Mouse (Mus musculus): ENCODE measurements at regions not wholly inside any gene's neighbourhood (a gene's known extent, or its start where the extent isn't known, plus 50 kb on each side); places are given as distances from the start of the nearest gene placed in this dataset.
"Not testable (repeated sequence)": the region's sequence is repeated elsewhere in the genome, so short reads cannot be mapped to it uniquely, and the experiment has no call there.

DNA sequence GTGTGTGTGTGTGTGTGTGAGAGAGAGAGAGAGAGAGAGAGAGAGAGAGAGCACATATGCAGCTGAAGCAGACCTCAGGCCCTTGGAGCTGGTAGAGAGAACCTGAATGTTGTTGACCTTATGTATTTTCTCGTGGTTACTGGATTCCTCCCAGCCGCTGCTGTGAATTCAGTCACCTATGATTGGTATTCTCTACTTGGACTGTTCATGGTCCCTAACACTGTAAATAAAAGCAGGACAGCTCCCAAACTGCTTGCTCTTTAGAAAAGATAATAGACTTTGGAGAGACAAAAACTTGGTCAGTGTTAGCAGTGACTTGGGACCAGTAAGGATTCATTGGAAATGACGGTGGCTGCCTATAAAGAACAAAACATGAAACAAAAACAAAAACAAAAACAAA is 126.9 kb upstream of the Mpdz start:
- no peak for DNase-seq

GRCm38 (mm10) chr4:81568404-81568803 is 125.8 kb upstream of the Mpdz start:
- DNase-seq, result no peak

GRCm38 (mm10) chr4:81567928-81568327 is 125.3 kb upstream of the Mpdz start:
- peak; percentile 88 for DNase-seq

DNA sequence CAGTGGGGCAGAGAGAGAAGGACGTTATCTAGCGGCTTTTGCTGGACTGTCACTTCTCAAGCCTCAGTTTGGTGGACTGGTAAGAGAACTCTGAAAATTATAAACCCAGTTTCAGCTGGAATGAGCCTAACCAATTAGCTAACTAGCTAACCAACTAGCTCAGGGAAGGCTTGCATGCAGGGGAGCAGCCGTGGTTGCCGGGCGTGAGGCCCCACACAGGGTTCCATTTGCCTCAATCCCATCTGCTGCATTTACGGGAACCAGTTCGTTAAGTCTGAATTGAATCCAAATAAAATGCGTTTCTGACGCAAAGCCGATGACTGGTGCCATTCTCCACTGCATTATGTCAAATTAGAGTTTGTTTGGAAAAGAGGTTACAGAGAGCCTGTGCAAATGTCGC is 123.9 kb upstream of the Mpdz start:
- DNase-seq, result peak; percentile 39

- no peak for DNase-seq
Measured at GRCm38 (mm10) chr4:81565422-81566395, 123.1 kb upstream of the Mpdz start.

DNA sequence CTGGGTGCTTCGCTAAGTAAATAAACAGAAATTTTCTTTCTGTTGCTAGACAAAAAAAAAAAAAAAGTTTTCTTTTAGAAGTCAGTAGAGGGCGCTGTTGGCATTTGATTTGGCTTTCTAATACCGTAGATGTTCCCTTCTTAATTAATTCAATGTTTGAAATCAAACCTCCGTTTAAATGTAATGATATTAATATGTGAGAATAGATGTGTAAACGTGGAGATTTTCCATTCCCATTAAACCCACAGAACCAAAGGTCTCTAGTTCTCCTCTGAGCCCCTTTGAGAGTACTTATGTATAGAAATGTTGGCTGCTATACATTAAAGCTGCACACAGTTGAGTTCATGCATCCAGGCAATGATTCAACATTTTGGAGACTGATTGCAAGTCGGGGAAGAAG is 121.8 kb upstream of the Mpdz start:
- DNase-seq, result peak; percentile 67

DNA sequence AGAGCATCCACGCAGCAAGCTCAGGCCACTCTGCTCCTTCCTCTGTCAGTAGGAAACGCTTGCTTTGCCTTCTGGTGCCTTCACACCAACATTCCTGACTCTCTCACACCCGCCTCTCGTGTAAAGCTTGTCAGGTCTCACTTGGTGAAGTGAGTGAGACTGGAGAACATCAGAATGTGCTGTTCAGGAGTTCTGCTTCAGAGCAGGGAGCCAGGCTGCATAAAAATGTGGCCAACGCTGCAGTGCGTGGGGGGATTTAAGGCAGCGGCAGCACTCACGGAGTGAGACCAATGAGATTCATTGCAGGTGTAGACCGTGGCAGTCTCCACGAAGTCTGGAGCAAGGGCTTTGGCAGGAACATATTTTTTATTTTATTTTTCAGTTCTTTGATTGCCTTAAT is 121.0 kb upstream of the Mpdz start:
- no peak for DNase-seq

DNA sequence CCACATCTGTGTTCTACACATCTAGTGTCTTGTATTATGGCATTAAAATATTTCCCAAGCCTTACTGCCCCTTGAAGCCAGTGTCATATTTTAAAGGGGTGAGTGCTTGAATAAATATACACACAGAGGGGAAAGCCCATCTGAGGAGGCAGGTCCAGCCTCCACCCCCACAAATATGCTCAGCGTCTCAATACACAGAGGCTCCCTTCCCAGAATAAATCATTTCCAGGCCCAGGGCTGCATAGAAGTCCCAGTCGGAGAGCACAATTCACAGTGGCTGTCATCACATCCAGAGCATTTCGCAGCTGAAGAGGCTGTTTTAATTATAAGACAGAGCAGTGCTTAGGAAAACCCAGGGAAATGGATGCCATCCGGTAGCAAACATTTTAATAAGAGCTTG is 118.8 kb upstream of the Mpdz start:
- DNase-seq, result no peak

GRCm38 (mm10) chr4:81550816-81551215 is 108.2 kb upstream of the Mpdz start:
- no peak for DNase-seq

DNA sequence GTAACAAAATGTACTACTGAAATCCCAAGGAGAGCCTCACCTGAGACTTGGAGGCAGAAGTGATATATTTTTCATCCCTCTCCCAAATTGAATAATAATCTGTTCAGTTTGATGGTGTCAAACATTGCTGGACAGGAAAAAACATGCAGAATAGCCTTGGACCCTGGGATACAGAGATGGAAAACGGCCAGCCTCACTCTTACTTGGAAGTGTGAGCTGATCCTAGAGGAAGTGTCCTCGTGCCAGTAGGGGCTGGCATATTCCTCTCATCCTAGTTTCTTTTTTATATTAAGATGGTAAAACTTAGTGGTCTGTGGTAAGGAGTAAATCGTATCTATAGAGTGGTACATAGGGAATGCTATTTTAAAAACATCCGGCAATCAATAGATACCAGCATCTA is 107.6 kb upstream of the Mpdz start:
- DNase-seq, result no peak

DNA sequence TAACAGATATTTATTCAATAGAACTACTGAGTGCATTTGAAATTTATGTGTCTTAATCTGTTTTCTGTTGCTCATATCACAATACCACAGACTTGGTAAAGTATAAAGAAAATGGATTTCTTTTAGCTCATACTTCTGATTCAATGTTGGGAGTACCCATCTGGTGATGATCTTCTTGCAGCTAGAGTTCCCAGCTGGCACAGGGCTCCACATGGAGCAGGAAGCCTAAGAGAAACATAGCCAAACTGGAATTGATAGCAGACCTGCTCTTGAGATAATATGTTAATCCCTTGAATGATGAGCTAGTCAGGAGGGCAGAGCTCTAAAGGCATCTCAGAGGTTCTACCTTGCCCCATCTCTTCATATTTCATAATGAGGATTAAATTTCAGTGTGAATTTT is 97.9 kb upstream of the Mpdz start:
- no peak for DNase-seq

GRCm38 (mm10) chr4:81539551-81539950 is 96.9 kb upstream of the Mpdz start:
- no peak for DNase-seq

DNA sequence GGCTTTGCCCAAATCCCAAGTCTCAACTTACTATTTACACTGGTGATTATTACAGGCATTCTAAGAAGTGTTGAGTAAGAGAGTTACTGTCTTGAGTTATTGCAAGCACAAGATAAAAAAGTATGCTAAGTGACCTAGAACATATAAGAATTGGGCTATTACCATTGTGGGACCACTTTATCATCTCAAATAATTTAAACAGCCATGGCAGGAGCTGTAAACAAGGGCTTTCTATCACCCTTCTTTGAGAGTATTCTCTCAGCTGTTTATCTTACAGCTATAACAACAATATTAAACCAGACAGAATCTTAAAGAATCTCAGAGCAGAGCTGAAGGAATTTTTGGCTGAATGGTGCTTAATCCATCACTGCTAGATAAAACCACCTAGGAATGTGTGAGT is 94.2 kb upstream of the Mpdz start:
- DNase-seq, result no peak

DNA sequence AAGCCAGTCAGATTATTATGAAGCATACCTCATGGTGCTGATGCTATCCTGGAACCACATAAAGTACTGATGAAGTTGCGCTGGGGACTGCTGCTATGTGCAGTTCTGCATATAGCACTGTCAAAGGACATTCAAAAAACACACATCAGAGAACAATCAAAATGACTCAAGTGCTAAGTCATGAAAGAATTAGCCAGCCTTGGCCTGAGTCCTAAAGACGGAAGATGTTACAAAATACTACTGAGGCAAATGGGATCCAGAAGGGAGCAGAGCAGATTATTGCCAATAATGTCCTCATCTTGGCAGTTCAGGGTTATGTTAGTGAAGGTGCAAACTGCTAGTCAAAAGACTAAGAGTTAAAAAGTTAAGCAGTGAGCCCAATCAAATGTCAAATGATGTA is 87.9 kb upstream of the Mpdz start:
- DNase-seq, result no peak

DNA sequence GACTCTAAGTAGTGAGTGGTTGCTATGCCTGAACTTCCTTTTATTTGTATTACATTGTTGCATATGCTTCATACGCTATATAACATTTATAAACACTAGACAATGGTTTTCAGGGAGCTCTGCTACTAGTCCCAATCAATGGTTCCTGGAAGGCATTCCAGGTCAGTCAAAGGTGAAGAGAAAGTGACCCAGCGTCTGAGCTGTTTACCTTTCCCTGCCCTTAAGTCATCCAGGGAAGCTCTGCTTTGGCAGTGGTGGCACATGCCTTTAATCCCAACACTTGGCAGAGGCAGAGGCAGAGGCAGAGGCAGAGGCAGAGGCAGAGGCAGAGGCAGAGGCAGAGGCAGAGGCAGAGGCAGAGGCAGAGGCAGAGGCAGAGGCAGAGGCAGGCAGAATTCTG is 76.5 kb upstream of the Mpdz start:
- DNase-seq, result not testable (repeated sequence)

DNA sequence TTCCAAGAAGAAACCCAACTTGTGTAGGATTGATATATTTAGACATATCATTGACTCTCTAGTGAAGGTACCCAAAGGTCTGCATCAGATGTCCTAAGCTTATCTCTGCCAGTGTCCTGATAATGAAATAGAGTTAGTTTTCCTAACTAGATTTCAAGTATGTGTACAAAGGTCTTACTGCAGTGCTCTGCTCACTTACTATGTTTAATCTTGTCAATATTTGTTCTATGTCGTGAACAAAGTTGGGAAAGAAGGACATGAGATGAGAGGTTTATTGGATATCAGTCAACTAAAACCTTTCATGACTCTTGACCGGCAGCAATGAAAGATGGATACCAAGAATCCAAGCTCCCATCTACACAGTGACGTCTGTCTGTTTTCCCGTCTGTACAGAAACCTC is 71.9 kb upstream of the Mpdz start:
- no peak for DNase-seq

GRCm38 (mm10) chr4:81512396-81512795 is 69.8 kb upstream of the Mpdz start:
- no peak for DNase-seq

DNA sequence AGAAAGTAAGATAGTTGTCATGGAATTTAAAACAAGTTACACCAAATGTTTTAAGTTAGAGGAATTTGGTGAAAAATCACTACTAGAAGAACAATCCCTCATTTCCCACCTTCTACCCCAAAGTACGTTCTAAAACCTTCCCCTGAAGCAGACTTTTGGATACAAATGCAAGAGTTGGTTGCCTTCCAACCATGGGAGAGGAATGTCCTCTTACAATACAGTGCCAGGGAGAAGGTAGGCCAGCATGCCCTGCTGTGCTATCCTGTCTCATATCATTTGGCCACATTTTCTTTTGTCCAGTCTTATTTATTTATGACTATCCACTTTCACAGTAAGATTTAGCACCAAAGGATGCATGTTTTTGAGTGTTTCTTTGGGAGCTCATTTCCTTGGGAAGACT is 66.2 kb upstream of the Mpdz start:
- DNase-seq, result no peak

- DNase-seq, result no peak
Measured at GRCm38 (mm10) chr4:81506841-81507240, 64.2 kb upstream of the Mpdz start.

DNA sequence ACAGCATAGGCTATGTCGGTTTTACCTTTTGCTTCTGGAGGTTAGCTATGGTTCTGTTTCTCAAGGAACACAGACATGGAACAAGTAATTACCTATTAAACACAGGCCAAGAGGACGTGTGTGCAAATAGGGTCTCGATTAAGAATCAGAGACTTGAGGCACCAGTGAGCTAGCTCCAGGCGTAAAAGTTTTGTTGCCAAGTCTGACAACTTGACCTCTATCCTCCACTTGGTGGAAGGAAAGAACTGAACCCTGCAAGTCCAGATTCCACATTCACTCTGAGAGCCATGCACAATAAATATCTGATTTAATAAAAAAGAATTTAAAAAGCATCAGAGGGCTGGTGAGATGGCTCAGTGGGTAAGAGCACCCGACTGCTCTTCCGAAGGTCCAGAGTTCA is 63.7 kb upstream of the Mpdz start:
- no peak for DNase-seq

DNA sequence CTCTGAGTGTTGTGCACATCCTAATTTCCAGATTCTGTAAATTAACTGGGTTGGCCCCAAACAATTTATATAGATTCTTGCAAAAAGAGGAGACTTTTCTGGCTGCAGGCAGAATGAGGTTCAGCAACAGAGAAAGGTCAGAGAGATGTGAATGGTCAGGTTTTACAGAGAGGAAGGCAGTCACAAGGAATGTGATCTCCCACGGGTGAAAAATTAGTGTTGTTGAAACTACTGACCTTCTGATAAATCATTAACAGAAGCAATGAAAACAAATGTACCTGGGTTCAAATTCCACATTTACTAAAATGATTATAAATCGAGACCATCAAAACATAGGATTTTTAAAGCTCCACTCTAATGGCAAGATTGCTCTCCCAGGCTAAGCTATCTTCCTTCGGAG is 62.5 kb upstream of the Mpdz start:
- DNase-seq, result no peak

GRCm38 (mm10) chr4:81503941-81504340 is 61.3 kb upstream of the Mpdz start:
- no peak for DNase-seq

DNA sequence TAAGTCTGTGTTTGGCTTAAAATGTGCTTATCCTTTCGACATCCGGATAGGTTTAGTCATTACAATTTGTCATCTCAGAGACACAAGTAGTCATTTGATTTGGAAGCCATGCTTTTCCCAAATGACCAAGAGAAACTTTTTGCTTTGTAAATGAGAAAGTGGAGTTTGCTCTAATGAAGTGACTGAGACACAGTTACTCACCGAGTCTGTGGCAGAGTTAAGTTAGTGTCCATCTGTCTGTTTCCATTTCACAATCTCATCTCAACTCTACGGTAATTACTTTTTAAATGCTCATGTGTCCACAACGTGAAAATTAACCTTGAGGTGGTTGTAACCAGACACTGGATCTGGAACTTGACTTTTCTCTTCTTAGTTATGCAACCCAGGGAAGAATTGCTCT is 59.2 kb upstream of the Mpdz start:
- no peak for DNase-seq

DNA sequence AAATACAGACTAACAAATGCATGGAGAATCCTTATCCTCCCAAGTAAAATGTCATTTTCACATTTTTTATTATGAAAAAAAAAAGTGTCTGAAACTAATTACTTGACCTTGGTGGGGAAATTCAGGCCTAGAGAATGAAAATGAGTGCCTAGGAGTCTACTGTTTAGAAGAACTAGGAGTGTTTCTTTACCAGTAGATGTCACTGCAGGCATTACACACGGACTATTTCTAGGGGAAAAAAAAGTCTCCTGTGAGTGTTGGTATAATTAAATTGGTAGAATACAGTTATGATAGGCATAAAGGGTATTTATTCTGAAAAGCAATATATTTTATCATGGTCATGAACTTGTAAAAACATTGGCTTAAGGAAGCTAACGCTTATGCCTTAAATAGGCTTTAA is 55.5 kb upstream of the Mpdz start:
- peak; percentile 43 for DNase-seq

DNA sequence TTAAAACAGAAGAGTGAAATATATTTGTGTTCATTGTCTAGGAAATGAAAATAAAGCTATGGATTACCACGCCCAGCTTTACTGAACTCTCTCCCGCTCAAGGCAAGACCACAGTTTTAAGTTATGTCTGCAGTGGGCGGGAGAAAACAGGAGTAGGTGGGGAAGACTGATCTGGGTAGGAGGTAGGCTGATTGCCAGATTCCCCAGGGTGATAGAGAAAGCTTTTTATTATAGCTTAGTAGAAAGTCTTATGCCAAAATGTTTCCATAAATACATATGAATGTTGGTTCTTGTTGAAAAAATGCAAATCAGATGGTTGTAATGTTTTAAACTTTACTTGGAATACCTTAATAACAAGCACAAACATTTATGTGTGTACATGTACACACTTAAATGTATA is 50.2 kb upstream of the Mpdz start:
- DNase-seq, result no peak

Measured in retina, postnatal 1 day (tissue).